Mouse (Mus musculus) induced T-regulatory cell, adult 2 months (primary cell): ENCODE results near the gene Zswim7.
A peak's percentile ranks its signal among the peaks of the same experiment; 100 is the strongest.
"Not testable (repeated sequence)": the region's sequence is repeated elsewhere in the genome, so short reads cannot be mapped to it uniquely, and the experiment has no call there.

Experiments used
- DNase-seq: peaks from one replicate; pipeline ENCODE4 v3.0.0-alpha.2; 2012; ENCODE audit warnings: low read depth

Gene Zswim7

GRCm38 (mm10) chr11:62280675-62281600, at the start of gene Zswim7, which contains the start of gene Ttc19:
Zswim7 (minus strand) TSS chr11:62281375.
Ttc19 (plus strand) TSS chr11:62281473.
- DNase-seq = peak; percentile 96

GRCm38 (mm10) chr11:62323659-62324058, 42.5 kb upstream of the Zswim7 start:
- DNase-seq = no peak

- DNase-seq = no peak
These were observed 38.9 kb upstream of the Zswim7 start for GRCm38 (mm10) chr11:62320097-62320496.

- DNase-seq = no peak
These were observed 36.6 kb upstream of the Zswim7 start for GRCm38 (mm10) chr11:62317746-62318145.

GRCm38 (mm10) chr11:62314984-62315383, 33.8 kb upstream of the Zswim7 start:
- no peak for DNase-seq

GRCm38 (mm10) chr11:62309296-62309695, 28.1 kb upstream of the Zswim7 start:
- DNase-seq = no peak

- no peak for DNase-seq
These were observed 24.7 kb upstream of the Zswim7 start for GRCm38 (mm10) chr11:62305866-62306265.

- DNase-seq = no peak
These were observed 17.7 kb upstream of the Zswim7 start for GRCm38 (mm10) chr11:62298883-62299282.

GRCm38 (mm10) chr11:62294121-62294520, 12.9 kb upstream of the Zswim7 start:
- no peak for DNase-seq

GRCm38 (mm10) chr11:62287700-62288099, 6.5 kb upstream of the Zswim7 start:
- no peak for DNase-seq

GRCm38 (mm10) chr11:62285020-62285419, 3.8 kb upstream of the Zswim7 start:
- no peak for DNase-seq

- DNase-seq = not testable (repeated sequence)
These were observed 2.8 kb upstream of the Zswim7 start for GRCm38 (mm10) chr11:62284020-62284419.

- DNase-seq = no peak
These were observed 424 bp upstream of the Zswim7 start for GRCm38 (mm10) chr11:62281601-62281997.

GRCm38 (mm10) chr11:62278027-62278426, 3.1 kb downstream of the Zswim7 start:
- DNase-seq = peak; percentile 81

GRCm38 (mm10) chr11:62277086-62277485, 4.1 kb downstream of the Zswim7 start:
- no peak for DNase-seq

- no peak for DNase-seq
These were observed 10.3 kb downstream of the Zswim7 start for GRCm38 (mm10) chr11:62270851-62271250.

GRCm38 (mm10) chr11:62269097-62269496, 12.1 kb downstream of the Zswim7 start:
- no peak for DNase-seq

- no peak for DNase-seq
These were observed 12.8 kb downstream of the Zswim7 start for GRCm38 (mm10) chr11:62268381-62268780.

- DNase-seq = no peak
These were observed 14.5 kb downstream of the Zswim7 start for GRCm38 (mm10) chr11:62266466-62267214.

GRCm38 (mm10) chr11:62265642-62266041, 15.5 kb downstream of the Zswim7 start:
- no peak for DNase-seq

GRCm38 (mm10) chr11:62264018-62264417, 17.2 kb downstream of the Zswim7 start:
- DNase-seq = no peak

- no peak for DNase-seq
These were observed 17.6 kb downstream of the Zswim7 start for GRCm38 (mm10) chr11:62263599-62263998.

- no peak for DNase-seq
These were observed 22.0 kb downstream of the Zswim7 start for GRCm38 (mm10) chr11:62259214-62259613.
